Mouse (Mus musculus) frontal cortex, postnatal 10 days (tissue): ENCODE results near the gene Eml6.
"Not testable (repeated sequence)": the region's sequence is repeated elsewhere in the genome, so short reads cannot be mapped to it uniquely, and the experiment has no call there.

Experiments used
- DNase-seq, 2 experiments: peaks; one replicate each; pipeline ENCODE4 v3.0.0; 2022; ENCODE audit warnings: low spot score in 2 of 2, mixed read lengths in 1 of 2

The Eml6 gene

DNA sequence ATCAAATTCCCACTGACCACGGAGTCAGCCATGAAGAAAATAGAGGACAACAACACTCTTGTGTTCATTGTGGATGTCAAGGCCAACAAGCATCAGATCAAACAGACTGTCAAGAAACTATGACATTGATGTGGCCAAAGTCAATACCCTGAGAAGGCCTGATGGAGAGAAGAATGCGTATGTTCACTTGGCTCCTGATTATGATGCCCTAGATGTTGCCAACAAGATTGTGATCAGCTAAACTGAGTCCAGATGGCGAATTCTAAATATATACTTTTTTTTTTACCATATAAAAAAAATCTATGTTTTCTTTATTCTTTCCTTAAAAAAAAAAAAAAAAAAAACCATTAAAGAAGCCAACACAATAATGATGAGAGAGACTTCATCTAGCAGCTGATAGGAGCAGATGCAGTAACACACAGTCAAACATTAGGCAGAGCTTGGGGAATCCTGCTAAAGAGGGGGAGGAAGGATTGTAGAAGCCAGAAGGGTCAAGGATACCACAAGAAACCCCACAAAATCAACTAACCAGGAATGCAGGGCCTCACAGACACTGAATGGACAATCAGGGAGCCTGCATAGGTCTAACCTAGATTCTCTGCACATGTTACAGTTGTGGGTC lies 185.1 kb downstream of the Eml6 start:
- no peak for DNase-seq

DNA sequence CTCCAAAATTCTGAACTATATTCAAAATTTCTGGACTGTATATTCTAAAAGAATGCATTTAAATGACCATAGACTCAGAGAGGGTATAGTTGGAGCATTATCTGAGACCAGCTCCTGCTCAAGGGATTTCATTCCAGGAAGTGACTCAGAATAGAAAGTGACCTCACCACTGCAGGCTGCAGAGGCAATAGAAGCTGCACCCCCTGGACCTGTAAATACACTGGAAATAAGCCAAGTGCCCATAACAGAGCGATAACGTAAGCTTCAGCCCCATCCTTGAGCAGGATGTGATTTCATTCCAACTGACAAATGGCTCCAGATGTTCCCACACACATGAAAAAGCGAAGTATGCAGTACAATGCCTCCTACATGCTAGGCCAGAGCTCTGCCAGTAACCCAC lies 186.1 kb downstream of the Eml6 start:
- DNase-seq: no peak

DNA sequence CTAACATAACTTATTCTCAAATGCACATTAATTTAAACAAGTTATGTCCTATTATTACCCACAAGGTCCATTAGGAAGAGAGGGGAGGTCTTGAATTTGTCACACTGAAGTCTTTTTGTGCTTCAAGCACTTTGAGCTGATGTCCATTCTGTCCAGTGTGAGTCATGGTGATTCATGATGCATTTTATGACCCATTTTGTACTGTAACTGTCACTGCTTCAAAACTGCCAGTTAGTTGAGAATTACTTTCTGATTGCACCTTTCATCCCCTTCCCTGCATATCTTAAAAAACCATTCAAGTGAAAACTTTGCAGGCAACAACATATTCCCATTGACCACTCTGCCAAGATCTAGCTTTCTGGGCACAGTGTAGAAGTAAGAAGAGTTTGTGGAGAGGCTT lies 188.8 kb downstream of the Eml6 start:
- DNase-seq: no peak

DNA sequence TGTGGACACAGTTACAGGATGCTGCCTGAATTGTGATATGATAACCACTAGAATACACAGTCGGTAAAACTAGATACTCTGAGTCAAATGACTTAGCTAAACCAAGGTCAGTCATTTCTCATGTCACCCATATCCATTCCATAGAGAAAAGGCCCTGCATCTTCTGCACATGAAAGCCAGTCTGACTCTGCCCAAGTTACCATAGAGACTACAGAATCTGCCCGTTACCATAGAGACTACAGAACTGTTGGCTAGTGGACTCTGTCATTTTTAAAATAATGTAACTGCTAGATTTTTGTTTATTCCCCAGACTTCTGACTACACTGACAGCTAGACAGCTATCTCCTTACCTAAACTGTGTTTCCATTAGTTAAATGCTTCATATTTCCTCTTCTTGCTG lies 198.1 kb downstream of the Eml6 start:
- DNase-seq: no peak

DNA sequence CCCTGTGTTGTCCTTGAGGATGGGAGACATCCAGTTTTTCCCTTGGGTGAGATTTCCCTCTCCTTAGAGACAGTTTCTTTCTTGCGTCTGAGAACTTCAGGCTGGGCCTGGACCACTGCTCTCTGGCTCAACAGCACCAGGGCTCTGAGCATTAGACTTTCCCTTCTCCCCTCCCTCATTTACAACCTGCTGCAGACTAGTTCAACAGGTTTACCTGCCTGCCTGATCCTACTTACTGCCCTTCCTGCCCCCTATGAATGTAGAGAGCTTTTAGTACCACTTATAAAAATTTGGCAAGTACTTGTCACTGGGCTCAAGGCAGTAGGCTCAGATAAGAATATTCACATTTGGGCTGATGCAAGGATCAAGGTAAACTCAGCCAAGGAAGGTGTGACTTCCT lies 199.8 kb downstream of the Eml6 start:
- no peak for DNase-seq

DNA sequence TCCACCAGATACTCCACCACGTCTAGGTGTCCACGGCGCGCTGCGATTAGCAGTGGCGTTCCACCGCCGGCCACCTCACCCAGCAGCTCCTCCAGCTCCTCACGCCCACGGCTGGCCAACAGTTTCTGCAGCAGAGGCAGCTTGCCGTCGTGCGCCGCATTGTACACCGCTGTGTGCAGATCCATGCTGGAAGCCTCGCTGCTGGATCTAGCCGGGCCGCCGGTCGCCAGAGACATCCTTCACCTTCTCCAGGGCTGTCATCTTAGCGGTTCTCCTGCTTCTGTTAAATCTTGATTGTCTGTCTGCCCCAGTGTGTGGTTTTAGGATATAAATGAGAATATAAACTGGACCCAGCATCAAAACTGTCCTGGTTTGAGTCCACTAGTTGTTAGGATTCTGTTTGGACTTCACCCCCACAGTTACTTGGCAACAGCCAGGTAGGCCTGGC lies 200.5 kb downstream of the Eml6 start, which contains the start of gene 4931440F15Rik:
Gene 4931440F15Rik, minus strand, starts transcription at position 398 of the 448 bp plus-strand sequence.
- DNase-seq: not testable (repeated sequence)

DNA sequence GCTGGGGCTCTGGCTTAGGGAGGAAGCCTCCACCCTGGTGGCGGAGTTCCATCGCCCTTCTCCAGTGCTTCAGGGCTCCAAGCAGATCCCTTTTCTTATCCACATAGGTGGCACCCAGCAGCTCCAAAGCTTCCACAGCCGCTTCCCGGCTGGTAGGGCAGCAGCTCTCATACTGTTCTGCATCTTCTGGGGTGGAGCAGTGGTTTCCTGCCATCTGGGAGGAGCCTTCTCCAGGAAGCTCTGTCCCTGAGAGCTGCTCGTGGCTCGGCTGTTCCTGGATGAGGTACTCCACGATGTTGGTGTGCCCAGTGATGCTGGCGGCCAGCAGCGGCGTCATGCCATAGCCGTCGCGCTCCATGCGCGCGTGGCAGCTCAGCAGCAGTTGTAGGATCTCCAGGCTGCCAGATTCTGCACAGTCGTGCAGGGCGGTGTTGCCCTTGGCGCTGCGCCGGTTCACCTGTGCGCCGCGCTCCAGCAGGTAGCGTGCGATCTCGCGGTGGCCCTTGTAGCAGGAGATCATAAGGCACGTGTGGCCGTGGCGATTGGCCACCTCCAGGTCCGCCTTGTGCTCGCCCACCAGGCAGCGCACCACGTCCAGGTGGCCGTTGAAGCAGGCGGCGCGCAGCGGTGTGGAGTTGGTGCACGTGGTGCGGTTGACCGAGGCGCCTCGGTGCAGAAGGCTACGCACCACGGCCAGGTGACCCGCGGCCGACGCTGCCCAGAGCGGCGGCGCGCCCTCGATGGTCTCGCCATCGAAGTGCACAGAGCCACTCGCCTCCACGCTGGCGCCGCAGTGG lies 201.2 kb downstream of the Eml6 start:
- DNase-seq: not testable (repeated sequence)

DNA sequence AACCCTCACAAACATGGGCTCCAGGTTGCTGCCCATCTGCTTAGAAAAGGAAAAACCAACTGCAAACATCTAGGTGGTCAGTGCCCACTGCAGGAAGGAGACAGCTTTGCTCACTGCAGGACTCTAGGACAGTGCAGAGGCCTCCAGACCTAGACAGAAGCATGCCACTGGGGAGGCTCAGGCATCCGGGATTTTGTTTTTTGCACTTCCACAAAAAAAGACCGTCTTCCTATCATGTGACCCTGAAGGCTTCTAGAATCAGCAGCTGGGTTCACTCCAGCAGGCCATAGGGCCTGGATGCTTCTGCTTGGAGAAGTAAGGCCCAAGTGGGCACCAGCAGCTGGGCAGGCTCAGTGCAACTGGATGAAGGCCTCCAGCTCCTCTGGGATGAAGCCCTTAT lies 202.7 kb downstream of the Eml6 start:
- no peak for DNase-seq

DNA sequence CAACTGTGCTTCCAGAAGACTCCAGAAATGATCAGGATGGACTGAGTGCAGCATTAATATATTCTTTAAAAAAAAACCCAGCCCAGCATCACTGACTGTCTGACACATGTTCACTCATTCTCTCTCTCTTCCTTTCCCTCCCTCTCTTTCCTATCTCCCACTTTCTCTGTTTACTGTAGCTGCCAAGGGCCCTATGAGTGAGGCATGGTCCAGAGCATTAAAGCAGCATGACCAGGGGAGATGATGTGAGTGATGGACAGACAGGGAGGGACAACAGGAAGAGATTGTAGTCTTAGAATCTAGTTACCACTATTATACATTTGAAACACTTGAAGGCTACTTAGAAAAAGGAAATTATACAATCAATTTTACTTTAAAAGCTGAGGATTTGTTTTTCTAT lies 210.2 kb downstream of the Eml6 start:
- no peak for DNase-seq

DNA sequence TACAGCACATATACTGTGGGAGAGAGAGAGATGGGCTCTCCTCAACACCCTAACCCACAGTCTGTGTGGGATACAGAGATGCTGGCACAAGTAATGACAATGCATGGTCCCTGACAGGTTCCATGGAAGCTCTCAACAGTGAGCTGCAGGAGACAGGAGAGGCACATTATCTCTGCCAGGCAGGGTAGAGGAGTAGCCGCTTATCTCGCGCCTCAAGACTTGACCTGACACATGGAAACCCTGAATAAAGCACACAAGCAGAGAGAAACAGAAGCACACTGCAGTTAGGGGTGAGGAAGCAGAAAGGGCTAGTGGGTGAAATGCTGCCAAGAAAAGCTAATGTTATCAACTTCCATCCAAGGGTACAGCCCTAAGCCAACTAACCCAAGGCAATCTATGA lies 210.6 kb downstream of the Eml6 start:
- no peak for DNase-seq

DNA sequence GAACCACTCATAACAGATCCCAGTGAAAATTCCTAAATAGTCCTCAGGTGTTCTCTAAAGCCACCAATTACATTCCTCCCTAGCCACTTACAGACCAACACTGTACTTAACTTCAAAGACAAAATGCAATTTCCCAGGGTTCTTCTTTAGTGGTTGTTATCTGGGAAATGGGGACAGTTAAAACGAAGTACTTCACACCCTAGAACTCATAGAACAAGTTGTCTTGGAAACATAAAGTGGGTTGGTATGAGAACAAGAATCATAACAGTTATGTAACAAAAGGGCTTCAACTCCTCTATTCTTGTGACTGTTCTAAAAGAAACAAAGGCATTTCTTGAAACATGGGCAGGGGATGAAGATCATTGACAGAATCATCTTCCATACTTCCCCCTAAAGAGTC lies 212.6 kb downstream of the Eml6 start:
- no peak for DNase-seq

DNA sequence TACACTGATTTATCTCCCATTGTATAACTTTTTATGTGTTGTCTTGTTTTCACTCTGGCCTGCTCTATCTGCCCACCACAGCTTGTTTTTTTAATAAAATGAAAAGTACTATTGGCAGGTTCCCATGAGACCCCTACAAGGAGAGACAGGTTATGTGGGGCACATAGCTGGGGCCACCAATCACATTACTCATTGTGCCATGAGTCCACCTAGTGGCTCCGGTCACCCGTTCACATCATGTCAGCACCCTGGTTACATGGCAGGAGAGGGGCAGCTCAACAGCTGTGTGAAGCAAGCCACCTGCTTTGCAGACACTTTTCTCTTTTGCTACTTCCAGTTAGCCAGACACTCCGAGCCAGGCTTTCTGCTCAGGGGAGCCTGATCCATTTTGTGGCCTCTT lies 213.4 kb downstream of the Eml6 start:
- DNase-seq: no peak

DNA sequence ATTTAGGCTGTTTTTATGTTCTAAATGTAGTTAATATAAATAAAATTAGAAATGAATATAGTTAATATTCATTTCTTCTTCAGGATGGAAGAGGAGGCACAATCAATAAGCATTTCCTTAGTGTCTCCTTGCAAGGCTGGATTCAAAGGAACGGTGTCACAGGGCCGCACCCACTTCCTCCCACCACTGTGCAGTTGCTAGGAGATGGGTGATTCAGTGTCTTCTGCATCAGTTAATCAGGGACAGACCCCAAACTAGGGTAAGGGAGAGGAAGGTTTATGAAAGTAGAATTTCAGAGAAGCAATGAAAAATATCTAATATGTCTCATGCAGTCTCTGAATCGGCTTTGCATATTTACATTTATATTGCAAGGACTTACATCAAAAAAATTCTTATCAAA lies 215.5 kb downstream of the Eml6 start:
- no peak for DNase-seq

DNA sequence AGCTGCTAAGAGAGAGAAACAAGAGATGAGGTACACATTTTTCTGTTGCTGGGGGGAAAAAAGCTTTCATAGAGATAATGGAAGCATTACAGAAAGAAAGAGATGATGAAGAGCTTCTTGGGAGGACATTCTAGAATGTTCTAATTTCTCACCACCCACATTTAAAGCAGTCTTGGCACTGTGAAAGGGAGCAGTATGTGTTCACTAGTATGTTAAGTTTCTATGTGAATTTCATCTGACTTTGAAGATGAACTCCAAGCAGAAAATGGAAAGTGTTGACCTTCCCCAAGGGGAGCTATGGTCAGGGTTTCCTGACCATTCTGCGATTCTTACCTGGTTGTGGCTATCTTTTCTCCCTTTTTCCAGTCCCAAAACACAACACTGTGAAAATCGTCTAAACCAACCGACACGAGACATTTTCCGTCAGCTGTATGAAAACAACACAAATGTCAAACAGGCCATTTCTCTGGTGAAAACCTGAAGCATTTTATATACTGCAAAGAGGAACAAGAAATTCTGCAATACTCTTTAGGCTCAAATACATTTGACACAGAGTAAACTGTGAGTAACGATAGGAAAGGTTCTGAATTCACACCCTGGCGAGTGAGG lies 216.7 kb downstream of the Eml6 start:
- DNase-seq: no peak

DNA sequence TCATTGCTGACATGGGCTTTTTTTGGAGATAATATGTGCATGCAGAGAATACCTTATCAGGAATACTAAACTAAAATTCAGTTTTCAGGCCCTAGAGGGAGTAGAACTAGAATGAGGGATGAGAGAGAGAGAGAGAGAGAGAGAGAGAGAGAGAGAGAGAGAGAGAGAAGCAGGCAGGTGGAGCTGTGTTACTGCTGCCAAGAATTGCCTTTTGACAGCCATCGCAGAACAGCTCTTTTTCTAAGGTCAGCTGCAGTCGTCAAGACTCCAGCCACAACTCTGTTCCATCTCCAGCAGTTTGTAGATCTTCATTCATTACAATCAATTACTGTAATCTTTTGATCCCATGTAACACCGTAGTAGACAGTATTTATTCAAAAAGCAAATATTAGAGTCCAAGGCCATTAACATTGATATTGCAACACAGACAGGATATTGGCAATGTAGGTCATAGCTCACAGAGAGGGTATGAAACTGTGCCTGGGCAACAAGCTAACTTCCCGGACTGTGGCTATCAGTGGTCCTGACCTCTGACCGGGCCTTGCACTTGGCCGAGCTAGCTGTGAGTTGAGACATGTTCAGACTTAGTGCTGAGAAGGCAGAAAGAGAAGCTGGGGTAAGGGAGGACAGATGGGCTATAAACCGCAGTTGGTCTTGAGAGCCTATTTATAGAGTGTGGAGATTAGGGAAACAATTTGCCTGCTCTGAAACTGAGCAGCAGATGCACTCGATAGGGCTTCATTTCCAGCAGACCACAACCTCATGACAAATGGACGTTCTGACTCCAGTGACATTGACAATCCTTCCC lies 217.5 kb downstream of the Eml6 start:
- peak in 1 of 2 experiments; percentile 43 for DNase-seq

DNA sequence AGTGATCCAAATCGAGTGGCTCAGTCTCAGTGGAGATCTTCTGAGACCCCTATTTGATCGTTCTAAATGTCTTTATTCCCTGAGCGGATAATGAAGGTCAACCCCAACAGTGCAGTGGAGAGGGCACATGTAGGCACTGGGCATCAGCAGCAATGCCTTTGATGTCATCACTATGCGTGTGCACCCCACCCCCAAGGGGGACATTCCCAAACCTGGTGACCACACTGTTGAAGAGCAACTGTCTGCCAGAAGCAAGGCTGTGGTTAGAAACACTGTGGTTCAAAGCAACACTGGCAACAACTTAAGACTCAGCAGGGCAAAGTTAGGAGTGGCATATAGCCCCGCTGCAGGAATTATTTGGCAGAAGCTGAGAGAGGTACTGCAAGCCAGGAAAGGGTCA lies 218.5 kb downstream of the Eml6 start:
- no peak for DNase-seq

DNA sequence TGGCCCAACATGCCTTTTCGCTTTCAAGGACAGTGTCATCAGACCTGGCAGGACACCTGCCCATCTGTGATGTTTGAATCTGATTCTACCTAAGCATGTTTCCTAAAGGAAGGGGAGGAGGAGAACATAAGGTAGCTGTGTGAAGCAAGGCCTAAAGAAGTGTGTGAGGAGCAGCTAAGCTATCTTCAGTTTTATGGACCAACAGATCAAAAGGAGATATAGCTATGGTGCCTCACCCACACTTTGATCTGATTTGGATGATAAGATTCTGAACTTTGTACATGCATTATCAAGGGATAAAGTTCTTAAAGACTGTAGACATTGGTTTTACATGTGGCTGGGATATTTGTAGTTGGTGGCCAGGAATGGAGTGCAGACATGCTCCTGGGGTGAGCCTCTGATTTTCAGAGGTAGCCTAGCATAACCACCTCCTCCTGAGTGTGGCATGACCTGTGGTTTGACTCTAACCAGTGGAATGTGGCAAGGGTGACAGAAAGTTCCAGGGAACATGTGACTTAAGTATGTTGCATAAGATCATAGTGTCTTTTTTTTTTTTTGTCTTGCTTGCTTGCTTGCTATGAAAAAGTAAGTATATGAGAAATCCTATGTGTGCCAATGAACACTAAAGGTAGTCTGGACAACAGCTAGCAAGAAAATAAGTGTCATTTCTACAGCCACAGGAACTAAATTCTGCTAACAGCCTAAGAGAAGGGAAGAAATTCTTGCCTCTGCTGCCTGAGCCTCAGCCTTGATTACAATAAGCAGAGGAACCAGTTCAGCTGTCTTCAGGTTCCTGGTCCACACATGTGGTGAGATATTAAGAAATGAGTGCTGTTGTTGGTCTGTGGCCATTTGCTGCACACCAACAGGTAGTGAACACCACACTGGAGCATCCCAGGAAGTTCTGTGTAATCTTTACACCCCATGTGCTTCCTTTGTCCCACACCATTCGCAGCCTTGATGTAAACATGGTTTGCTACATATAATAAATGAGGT lies 224.1 kb downstream of the Eml6 start:
- DNase-seq: no peak

DNA sequence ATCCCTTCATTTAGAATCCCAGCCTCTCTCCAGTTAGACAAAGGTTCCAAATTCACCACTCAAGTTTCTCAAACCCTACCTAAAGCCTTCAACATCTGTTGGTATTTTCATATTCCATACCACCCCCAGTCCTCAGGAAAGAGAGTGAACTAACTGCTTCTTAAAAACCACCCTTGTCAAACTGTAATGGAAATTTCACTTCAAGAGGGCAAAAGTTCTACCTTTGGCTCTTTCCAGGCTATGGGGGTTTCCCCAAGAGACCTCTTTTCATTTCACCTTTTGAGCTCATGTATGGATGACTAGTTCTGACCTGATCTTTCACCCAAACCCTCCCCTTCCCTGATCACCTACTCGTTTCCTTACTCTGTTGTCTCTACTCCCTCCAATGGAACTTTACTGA lies 226.0 kb downstream of the Eml6 start:
- no peak for DNase-seq

DNA sequence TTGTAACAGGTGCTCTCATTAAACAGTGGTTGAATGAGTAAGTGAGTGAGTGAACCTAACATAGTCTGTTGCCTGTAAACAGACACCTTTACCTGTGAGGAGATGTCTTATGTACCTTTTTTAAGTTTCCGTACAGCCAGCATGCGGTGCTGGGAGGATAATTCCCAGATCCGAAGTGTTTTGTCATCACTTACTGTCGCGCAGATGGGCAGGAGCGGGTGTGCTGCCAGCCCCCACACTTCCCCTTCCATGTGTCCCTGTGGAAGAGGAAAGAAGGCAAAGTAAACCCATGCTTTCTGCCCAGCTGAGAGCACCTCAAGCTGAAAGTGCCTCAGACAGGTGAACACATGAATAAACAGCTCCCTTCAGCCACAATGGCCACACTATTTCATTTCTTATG lies 230.7 kb downstream of the Eml6 start:
- no peak for DNase-seq

DNA sequence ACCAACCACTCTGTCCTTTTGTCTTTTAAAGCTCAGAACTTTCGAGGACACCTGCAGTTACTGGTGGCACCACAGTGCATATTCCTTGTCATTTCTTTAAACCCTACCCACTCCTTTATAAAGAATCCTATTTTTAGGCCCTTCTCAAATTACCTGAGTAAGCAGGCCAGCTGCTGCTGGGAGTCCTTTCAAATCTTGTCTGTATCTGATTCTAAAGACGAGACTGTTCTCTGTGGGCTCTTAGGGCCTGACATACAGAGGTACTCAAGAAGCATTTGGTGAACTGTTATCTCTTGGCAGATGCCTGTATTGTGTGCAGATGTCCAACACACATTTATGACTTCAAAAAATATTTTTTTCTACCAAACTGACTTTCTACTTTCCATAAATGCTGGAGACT lies 231.4 kb downstream of the Eml6 start:
- DNase-seq: no peak

DNA sequence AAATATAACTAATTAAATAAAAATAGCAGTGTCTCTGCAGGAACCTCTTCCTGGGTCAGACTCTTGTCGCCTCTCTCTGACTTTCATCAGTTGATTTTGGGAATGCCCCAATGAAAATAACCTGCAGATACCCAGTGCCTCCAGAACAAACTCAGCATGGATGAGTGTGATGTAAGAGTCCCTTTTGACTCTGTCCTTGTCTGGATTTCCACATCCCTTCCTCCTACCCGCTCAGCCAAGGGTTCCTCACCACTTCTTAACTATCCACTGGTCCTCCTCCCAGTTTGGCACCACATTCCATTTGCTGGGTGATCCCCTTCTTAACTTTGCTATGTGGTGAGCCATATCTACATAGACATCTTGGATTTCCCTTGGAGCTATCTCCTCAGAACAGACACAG lies 235.0 kb downstream of the Eml6 start:
- DNase-seq: no peak
